Mouse (Mus musculus) thymus, postnatal 0 days (tissue): ENCODE measurements around the gene Arhgef28. TPM values are rescaled to one million over a fixed set of nuclear protein-coding genes. Genes with fewer than 3 reads are reported as not detected.

Experiments used
- DNase-seq: peaks from one replicate; pipeline ENCODE4 v3.0.0-alpha.2; 2015; ENCODE audit warnings: low spot score
- polyA plus RNA-seq: library from polyadenylated mRNA; unstranded; fragments of >200 nt; fragmentation: Nextera tagmentation; extraction: Ambion mirVana; gene quantifications from 2 replicates; pipeline ENCODE4 v1.2.1, GENCODE M21; 2015

Gene Arhgef28
- polyA plus RNA-seq, 1 experiment from 2014 or later, result 3.7 TPM

DNA sequence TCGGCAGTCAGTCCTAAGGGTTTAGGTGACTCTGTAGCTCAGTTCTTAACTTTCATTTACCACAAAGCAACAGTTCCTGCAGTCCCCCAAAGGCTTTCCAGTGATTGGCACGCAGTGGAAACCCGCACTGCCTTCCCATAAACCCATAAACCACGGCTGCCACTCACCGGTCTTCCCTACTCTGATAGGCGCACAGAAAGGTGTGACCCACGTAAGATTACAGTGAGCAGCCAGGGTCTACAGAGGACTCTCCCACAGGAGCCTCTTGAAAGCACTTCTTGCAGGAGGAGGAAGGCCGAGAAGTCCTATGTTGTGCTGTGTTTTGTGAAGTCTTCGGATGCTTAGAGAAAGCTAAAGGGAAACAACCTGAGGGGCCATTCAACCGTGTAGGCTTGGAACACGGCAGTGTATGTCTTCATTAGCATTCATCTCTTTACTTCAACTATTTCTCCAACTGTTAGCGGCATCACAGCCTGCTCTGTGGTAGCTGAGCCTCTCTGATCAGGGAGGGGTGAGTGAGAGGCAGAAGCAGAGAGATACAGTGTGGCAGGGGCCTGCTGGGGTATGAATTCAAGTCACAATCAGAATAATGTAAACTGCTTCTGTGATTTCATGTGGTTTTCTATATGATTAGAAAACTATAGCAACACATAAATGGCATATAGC lies 189.2 kb downstream of the Arhgef28 start:
- no peak for DNase-seq

DNA sequence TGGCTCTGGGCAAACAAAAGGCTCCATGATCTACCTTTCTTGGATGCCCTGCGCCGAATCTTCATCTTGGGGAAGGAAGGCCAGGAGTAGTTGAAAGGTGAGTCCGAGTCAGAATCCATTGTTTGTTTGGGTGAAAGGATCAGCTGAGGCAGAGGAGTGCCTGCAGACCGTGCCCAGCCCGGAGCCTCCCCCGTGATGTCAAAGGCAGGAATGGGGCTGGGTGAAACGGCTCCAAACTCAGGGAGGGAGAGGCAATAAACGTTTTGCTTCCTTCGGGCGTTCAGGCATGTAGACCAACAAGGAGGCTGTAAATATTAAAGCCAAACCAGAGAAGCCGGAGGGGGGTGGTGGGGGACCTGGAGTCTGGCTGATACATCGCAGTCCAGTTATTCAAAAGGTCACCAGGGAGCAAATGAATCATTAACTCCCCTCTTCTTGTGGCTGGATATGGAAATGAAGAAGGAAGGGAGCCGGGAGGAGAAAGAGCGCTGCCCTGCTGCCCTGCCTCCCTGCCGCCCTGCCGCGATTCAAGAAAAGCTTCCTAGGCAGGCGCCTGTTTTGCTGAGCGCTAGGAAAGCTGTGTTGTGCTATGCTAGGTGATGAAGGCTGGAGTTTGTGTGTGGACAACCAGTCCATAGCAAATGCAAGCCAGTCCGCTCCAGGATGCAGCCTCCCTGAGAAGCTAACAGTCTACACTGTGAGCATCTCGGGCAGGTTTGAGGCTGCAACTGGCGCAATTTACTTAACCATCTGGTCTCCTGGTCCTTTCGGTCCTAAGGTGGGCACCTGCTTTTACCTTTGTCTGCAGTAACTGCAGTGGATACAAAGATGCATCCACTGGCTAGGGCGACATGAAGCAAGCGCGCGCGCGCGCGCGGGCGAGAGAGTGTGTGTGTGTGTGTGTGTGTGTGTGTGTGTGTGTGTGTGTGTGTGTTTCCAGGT lies 190.0 kb downstream of the Arhgef28 start:
- DNase-seq, result no peak

DNA sequence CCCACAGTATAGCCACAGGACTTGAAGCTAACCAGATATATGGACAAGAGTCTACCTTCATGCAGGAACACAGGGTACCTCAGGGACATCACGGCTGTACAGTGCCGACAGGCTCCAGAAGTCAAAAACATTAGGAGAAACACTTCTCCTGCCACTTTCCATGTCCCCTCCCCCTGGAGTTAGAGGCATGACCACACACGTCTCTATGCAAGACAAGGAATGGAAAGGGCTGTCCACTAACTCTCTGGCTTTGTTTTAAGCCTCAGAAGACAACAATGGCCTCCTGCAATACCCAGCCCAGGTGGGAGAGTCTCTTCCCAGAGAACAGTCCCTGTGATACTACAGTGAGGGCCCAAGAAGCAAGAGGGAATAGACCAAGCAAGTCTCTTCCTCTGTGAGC lies 191.3 kb downstream of the Arhgef28 start:
- DNase-seq, result no peak

DNA sequence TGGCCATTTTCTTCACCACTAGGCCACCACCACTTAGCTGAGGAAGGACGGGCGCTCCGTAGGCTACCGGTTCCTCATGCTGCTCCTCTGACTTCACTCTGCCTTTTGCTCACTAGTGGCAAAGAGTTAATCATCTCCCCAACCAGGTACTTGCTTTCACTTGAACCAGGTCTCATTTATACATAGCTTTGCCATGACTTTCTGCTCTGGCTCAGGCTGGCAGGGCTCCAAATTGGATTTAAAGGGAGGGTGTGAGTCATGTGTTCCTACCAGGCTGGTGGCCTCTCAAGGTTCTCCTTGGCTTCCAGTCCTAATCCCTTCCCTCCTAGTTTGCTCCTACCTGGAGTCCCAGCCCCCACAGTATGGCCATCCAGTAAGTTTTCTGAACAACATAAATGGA lies 192.5 kb downstream of the Arhgef28 start:
- no peak for DNase-seq

DNA sequence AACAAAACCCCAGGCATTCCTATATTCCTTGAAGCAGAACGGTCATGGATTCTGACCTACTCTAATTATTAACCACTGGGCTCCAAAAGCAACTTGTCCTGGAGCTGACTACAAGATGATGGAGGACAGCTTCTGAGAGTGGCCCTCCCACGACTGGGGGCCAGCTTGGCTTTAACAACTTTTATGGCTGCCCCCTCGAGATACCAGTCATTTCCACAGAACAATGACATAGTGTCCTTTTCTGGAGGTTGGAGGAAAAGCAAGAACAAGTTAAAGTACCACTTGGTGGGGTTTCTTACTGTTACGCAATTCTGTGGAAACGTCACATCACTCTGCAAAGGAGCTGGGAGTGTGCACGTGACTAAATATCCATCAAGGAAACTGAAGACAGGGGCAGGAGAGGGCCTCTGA lies 194.3 kb downstream of the Arhgef28 start:
- no peak for DNase-seq

DNA sequence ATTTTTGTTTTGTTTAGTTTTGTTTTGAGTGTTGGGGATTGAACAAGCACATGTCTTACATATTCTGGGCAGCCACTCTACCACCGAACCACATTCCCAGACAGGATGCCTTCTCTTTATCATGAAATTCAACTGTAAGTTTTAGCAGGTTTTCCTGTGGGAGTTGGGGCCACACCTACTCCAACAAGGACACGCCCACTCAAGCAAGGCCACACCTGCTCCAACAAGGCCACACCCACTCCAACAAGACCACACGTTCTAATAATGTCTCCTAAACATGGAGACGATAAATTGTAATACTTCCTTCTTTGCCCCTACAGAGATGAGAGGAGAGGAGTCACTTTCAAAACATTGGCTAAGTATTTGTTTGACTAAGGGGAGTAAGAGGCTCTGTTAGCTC lies 197.2 kb downstream of the Arhgef28 start:
- no peak for DNase-seq

DNA sequence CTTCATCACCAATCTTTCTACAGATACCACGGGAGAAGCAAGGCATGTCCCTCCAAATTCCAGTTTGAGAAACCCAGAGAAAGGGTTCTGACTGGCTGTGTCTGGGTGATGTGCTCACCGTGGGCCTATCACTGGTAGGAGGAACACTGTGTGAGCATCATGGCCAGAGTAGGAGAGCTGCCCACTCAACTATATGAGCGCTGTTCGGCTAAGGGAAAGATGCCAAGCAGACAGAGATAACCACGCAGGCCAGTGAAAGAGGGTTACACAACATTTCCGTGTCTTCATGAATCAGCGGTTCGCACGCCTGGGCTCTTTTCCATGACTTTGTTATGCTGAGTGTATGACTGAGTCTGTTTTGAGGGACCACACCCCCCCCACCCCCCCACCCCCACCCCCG lies 197.7 kb downstream of the Arhgef28 start:
- DNase-seq, result no peak

DNA sequence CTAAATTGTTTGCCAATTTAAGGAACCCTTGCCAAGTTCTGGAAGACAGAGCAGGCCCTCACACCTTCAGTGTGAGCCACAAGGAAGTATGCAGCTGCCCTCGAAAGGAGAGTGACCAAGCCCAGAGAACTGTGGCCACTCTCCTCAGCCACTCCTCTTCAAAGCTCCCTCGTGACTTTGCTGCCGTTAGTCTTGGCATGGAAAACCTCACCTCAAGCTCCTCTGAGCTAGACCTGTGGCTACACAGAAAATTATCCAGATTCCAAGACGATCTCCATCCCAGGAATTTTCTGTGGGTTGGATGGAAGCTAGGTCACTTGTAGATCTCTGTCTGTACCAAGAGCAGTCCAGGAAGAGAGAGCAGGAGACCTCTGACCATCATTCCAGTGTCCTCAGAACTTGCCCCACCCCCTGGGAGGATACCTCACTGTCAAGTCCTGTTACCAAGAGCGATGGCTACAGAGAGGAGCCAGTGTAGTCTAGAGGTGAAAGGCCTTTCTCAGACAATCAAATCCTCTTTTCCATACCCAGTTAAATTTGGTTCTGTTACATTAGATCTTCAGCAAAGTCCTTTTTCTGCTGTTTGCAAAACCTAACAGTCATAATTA lies 200.5 kb downstream of the Arhgef28 start:
- DNase-seq, result no peak

DNA sequence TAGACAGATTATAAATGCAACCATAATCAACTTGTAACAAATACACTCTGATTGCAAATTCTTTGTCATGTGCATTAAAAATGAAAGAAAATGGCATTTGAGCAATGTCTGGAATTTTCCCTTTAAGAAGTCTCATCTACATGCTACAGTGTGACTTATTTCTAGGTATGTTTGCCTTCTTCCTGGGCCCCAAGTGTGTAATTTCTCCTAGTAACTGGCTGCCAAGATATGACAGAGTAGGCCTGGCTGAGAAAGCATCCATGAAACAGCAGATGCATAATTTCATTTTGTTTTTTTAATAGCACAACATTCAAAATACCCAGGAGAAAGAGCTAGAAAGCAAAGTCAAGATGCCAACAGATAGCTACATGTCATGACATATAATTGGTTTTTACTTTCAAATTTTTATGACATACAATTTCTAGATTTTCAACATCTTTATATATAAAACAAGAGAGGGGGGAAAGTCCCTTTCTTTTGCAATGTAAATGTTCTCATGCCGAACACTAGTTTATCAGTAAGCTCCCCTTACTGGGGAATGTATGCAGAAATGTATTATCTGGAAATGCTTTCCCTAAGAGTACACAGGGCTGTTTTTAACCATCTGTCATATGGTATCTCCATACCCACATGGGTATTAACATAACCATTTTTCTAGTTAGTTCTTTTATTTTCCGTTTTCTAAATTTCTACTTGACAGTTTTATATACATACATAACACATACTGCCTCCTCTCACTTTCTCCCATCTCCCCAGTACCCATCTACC lies 201.4 kb downstream of the Arhgef28 start:
- DNase-seq, result no peak

DNA sequence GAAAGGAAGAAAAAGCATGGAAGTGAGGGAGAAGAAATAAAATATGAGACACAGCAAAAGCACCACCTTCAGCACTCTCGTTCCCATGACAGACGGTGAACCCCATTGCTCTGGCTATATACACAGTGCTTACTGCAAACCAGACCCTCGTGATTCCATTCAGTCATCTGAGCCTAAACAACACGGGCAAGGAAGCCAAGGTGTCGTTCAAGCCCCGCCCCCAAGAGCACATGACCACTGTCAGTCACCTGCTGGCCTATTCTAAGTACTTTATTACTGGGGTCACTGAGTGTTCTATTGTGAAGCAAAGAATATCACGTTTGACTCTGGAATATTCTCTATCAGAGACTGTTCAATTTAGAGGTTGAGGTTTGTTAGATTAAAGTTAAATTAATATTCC lies 202.5 kb downstream of the Arhgef28 start:
- no peak for DNase-seq

DNA sequence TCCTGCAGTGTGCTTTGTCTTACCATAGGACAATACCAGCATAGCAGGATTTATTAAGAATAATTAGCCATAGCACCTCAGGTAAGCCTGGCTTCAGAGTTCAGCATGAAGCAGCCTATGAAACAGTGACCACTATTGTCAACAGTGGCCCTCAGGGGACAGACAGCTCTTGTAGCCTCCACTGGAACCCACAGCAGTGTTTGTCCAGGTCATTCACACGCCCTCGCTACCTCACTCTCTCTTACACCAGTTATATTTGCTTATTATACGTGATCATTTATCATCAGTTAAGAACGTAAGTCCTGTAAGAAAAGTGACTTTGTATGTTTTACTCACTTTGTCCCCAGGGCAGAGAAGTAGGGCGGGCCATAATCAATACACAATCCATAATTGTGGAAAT lies 203.6 kb downstream of the Arhgef28 start:
- no peak for DNase-seq

DNA sequence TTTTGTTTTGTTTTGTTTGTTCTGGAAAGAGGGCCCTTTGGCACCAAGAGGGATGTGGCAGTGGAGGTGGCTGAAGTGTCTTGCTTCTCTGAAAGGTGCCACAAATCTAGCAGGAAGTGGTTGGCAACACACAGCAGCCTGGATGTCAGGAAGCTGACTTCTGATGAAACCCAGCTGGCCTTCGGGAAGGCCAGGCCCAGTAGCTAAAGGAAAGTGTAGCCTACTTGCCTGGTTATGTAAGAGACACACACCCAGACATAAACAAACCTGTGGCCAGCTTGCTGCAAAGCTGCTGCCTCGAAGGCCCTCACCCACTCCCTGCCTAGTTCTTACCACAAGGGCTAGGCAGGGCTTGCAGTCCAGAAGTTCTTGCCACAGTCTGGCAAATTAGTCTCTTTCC lies 204.1 kb downstream of the Arhgef28 start:
- DNase-seq, result peak; percentile 4

DNA sequence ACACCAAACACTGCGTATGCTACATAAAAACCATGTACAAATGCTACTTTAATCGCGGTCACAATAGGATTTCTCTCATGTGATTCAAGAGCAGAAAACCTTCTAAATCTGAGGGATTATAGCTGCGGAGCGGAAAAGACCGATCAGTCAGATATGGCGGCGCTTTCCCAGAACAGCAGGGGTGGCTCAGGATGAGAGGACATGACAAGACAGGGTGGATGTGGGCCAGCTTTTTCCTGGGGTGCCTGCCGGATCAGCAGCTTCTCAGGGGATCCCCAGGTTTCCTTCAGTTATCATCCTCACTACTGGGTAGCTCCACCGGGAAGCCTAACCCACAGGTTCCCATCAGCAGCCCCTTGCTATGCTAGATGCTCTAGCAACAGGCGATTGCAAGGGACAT lies 204.5 kb downstream of the Arhgef28 start:
- DNase-seq, result no peak

DNA sequence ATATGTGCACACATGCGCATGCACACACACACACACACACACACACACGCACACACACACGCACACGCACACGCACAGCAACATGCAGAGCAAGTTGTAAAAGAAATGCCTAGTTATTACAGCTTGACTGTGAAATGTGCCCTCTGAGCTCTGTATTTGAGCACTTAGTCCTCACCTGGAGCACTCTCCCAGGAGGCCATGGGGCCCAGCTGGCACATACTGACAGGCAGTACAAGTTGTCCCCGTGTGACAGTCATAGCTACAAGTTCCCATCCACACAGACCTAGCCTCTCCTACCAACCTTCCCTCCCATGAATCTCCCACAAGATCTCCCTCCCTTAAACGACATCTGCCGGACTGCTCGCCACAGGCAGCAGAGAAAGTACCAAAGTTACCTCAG lies 205.4 kb downstream of the Arhgef28 start:
- no peak for DNase-seq

DNA sequence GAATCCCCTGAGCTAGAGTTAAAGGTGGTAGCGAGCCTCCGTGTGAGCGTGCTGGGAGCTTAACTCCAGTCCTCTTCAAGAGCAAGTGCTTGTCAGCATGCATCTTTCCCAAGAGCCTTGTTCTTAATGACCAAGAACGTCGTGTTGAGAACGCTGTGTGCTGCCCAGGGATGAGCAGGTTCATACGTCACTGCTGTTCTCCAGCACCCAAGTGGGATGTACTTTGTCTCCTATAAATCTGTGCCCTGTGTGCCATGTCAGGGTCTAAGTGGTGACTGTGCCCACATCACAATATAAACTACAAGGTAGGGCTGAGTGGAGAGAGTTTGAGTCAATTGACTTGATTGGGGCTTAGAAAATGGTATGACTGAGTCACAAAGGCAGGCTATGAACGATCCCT lies 207.1 kb downstream of the Arhgef28 start:
- DNase-seq, result no peak

DNA sequence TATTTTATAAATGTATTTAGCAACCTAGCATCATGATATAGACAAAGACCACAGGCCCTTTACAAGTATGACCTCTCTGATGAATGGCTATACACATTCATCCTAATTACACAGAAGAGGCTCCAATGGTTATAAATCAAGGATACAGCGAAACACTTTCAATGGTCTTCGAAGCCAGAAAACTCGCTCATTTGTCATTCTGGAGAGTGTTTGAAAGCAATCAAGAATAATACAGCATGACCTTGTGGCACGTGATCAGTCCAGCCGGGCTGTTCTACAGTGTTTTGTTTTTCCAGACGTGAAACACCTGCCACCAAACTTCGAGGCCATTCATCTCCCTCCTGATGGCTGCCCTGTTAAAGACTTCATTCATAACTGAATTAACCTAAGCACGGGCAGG lies 207.7 kb downstream of the Arhgef28 start:
- DNase-seq, result no peak

DNA sequence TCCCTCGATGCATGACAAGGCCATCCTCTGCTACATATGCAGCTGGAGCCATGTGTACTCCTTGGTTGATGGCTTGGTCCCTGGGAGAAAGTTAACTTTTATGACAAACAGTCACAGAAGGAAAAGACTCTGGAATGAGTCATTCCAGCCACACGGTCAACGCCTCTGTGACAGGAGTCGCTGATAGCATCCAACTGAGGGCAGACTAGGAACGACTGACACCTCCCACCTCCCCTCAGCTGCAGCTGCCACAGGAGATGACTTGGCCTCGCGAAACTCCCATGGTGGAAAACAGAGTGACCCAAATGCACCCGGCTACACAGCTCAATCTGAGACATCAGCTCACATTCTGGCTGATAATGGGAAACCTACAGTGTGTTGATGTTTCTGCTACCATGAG lies 215.3 kb downstream of the Arhgef28 start:
- no peak for DNase-seq

DNA sequence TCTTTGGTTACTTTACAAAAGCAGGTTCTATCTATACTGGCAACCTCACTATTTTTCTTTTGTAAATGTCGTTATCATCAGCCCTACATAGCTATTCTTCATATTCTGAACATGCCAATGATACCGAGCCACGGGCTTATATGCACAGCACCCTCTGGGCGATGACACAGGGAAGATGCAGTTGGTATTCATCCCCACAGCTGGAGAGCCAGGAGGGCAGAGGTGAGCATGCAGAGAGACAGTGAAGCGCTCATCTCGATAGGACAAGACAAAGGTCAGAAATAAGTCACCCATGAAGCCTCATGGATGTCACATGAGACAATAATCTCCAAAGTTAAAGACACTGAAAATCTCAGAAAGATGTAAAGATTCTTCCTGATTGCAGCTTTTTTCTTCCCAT lies 217.4 kb downstream of the Arhgef28 start:
- DNase-seq, result no peak

DNA sequence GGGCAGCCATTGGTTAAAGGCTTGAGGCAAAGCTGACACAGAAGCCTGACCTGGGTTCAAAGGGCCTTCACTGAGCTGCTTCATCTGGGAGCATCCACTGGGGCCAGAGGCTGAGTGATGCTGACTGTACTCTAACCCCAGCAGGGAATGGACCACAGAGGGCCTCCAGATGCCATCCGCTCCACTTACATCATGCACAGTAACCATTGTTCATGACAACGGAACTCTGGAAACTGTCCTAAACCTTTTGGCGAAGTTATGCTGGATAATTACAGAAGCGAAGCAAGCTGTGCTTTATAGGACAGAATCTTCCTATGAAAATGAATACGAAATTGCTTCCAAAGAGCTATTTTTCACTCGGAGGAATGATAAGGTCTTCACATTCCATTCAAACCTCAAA lies 219.5 kb downstream of the Arhgef28 start:
- no peak for DNase-seq

DNA sequence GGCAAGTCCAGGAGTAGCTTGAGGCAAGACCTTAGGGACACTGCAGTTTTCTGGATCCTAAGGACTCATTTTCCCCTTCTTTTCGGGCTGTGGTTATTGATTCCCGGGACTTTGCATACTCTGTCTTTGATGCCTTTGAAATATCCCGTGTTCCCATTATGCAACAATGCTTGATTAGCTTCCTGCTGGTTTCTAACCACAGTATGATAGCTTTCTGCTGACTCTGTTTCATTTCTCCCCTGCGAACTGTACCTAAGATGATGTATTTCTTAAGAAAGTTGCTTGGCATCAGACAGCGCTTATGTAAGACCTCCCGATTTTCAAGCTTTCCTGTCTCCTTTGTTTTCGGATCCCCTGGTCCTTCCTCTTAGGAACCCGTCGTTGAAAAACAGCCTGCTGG lies 229.1 kb downstream of the Arhgef28 start:
- no peak for DNase-seq

DNA sequence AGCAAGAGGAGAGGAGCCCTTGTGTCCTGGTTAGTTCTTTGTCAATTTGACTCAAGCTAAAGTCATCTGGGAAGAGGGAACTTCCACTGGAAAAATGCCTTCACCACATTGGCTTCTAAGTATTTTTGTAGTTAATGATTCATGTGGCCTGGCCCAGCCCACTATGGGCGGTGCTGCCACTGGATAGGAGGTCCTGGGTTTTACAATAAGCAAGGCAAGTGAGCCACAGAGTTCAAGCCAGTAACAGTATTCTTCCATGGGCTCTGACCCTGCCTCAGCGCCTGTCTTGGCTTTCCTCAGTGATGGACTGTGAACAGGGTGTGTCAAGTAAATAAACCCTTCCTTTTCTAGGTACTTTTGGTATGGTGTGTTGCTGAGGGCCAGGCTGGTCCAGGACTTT lies 229.6 kb downstream of the Arhgef28 start:
- no peak for DNase-seq
